Mouse (Mus musculus) myocyte (in vitro differentiated cells): ENCODE measurements around the gene Aire.

Experiments
- CEBPB ChIP-seq: IDR thresholded peaks from 2 replicates; pipeline ENCODE4 v1.6.1; 2011; ENCODE audit warnings: mild to moderate bottlenecking, moderate library complexity; ENCODE audit not compliant: poor library complexity, insufficient read depth, severe bottlenecking
- MAX ChIP-seq: IDR thresholded peaks from one replicate; pipeline ENCODE4 v1.6.1; 2011; ENCODE audit warnings: low read depth, mild to moderate bottlenecking, control low read depth
- MYOD1 ChIP-seq, 3 experiments: IDR thresholded peaks; one replicate each; pipeline ENCODE4 v1.6.1; 2011; ENCODE audit warnings: control low read depth in 2 of 3, low read depth in 2 of 3, mild to moderate bottlenecking in 2 of 3, moderate library complexity in 1 of 3; ENCODE audit not compliant: insufficient read length in 2 of 3, control insufficient read depth in 1 of 3
- MYOG ChIP-seq, 3 experiments: IDR thresholded peaks; one replicate each; pipeline ENCODE4 v1.6.1; 2011; ENCODE audit warnings: control low read depth in 2 of 3, low read depth in 2 of 3, mild to moderate bottlenecking in 2 of 3; ENCODE audit not compliant: insufficient read length in 2 of 3, control insufficient read depth in 1 of 3, insufficient read depth in 1 of 3
- POLR2A ChIP-seq: IDR thresholded peaks from one replicate; pipeline ENCODE4 v1.6.1; 2011; ENCODE audit warnings: low read depth, mild to moderate bottlenecking, control low read depth, moderate library complexity; ENCODE audit not compliant: insufficient read length
- POLR2AphosphoS2 ChIP-seq: IDR thresholded peaks from one replicate; pipeline ENCODE4 v1.6.1; 2011; ENCODE audit warnings: low read depth, control low read depth; ENCODE audit not compliant: insufficient read length
- REST ChIP-seq: IDR thresholded peaks from one replicate; pipeline ENCODE4 v1.6.1; 2011; ENCODE audit warnings: mild to moderate bottlenecking, control low read depth, moderate library complexity; ENCODE audit not compliant: insufficient read depth, insufficient read length
- TCF12 ChIP-seq: IDR thresholded peaks from one replicate; pipeline ENCODE4 v1.6.1; 2011; ENCODE audit warnings: mild to moderate bottlenecking, control low read depth; ENCODE audit not compliant: poor library complexity, insufficient read depth, severe bottlenecking
- USF1 ChIP-seq: IDR thresholded peaks from one replicate; pipeline ENCODE4 v1.6.1; 2011; ENCODE audit warnings: low read depth, mild to moderate bottlenecking, control low read depth, moderate library complexity

DNA sequence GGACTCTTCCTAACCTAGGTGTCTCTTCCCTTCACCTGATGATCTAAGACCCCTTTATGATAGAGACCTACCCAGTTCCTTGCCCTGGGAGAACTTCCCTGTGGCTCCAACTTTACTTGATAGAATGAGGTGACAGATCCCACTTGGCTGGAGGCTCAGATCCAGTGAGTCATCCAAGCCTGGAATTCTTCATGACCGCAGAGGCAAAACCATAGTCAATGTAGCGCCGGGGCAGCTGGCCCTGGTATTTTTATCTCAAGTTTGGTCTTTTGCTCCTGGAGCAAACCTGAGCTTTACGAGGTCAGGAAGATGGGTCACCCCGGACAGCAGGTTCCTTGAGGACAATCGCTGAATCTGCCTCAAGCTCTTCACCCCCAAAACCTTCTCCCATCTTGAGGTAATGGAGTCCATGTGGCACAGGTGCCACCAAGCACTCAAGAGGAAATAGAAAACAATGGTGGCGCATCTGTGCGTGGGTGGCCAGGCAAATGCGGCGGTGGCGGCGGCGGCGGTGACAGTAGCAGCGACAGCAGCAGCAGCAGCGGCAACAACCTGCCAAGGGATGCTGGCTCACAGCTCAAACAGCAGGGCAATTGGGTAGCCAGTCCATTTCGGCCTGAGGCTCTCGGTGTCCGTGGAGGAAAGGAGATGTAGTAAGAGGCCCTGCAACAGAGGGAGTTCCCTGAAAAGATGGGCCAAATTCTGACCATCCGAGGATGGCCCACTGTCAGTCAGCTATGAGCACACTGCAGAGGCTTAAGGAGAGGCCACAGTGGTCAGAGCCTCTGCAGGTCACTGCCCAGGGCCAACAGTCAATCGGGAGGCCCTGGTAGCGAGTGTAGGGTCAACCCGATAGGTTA is 48.7 kb upstream of the Aire start:
- TF ChIP-seq POLR2A, result no peak
- no peak for TF ChIP-seq CEBPB
- peak in 1 of 3 experiments; percentile 44 for TF ChIP-seq MYOD1 (IDR thresholded peaks at IDR 0.05; ENCODE audit: control insufficient read depth in 1 of 3, insufficient read length in 2 of 3, low read depth in 2 of 3)
- no peak for TF ChIP-seq REST
- no peak for TF ChIP-seq USF1
- no peak for TF ChIP-seq MAX
- peak in 1 of 3 experiments; percentile 54 for TF ChIP-seq MYOG (IDR thresholded peaks at IDR 0.05; ENCODE audit: control insufficient read depth in 1 of 3, insufficient read depth in 1 of 3, insufficient read length in 2 of 3, low read depth in 2 of 3)
- no peak for TF ChIP-seq POLR2AphosphoS2
- TF ChIP-seq TCF12, result peak; percentile 8
